Mouse (Mus musculus): Measurements from ENCODE around the gene Rnf123.

DNA sequence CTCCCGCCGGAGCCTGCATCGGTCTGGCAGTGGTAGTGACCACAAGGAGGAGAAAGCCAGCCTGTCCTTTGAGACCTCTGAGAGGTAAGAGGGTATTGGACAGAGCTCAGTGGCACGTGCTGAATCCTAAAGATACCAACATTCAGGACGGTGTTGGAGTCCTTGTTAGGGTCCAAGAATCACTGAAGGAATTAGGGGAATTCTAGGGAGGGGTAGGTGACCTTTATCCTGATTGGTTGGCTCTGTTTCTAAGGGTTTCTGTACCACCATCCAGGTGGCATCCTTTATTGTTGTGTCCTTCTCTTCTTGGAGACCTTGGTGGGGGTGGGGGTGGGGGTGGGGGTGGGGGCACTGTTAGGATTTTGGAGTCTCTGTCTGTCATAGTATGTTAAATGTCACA lies 51.0 kb downstream of the Rnf123 start:
- TF ChIP-seq POLR2A (IDR thresholded peaks at IDR 0.05; ENCODE audit: insufficient read depth, low read depth, low read length) = no peak
- TF ChIP-seq CTCF (IDR thresholded peaks at IDR 0.05; ENCODE audit: insufficient read depth, low read depth, low read length) = no peak

Measured in olfactory bulb, adult 2 months (tissue).